Mouse (Mus musculus): ENCODE results near the gene Wdr83os. TPM values are rescaled to one million over a fixed set of nuclear protein-coding genes. Genes with fewer than 3 reads are reported as not detected.

The Wdr83os gene
- total and polyA plus RNA-seq, 3 experiments: 26.2 to 143 TPM; not detected in 1

- DNase-seq (ENCODE audit: low read depth, low spot score): peak; percentile 74
- H3K27me3 ChIP-seq (ENCODE audit: control insufficient read depth in 1 of 2, insufficient read depth in 2 of 2, low read length in 2 of 2): no peaks in the 10 kb centered on the region
- H3K4me3 ChIP-seq (ENCODE audit: control insufficient read depth in 1 of 2, insufficient read depth in 1 of 2, low read depth in 2 of 2, low read length in 2 of 2): no peak overlapping the region
- 0 out of 2 replicates have a peak overlapping the region, but pooled peaks have one; percentile 6 for H3K27ac ChIP-seq (ENCODE audit: control insufficient read depth, low read depth, low read length)
- no peak for TF ChIP-seq ZMIZ1 (IDR thresholded peaks at IDR 0.05; ENCODE audit: low read depth, low read length)
- TF ChIP-seq MXI1 (IDR thresholded peaks at IDR 0.05; ENCODE audit: low read depth, low read length): no peak
- TF ChIP-seq TCF12 (IDR thresholded peaks at IDR 0.05; ENCODE audit: low read depth, low read length): no peak
- TF ChIP-seq TBP (IDR thresholded peaks at IDR 0.05; ENCODE audit: low read depth, low read length): no peak
- peak in 1 of 2 experiments; percentile 42; a peak in 1 of 4 replicates for TF ChIP-seq EP300 (IDR thresholded peaks at IDR 0.05; ENCODE audit: low read depth in 1 of 2, low read length in 2 of 2)
- TF ChIP-seq GATA1 (IDR thresholded peaks at IDR 0.05; ENCODE audit: low read depth, low read length): peak; percentile 76
- TF ChIP-seq MEF2A (IDR thresholded peaks at IDR 0.05; ENCODE audit: extremely low read depth, insufficient replicate concordance, low read depth, low read length, poor library complexity, severe bottlenecking): no peak
- TF ChIP-seq SIN3A (IDR thresholded peaks at IDR 0.05; ENCODE audit: low read length): no peak
- 0 out of 2 replicates have a peak, but pooled peaks have one; percentile 19 for TF ChIP-seq ELF1 (IDR thresholded peaks at IDR 0.05; ENCODE audit: low read depth, low read length)
- peak; percentile 41 for TF ChIP-seq TAL1 (IDR thresholded peaks at IDR 0.05; ENCODE audit: low read length)
- TF ChIP-seq JUND (IDR thresholded peaks at IDR 0.05; ENCODE audit: low read depth, low read length): no peak
- H3K4me1 ChIP-seq (ENCODE audit: control insufficient read depth in 1 of 2, insufficient read depth in 2 of 2, low read length in 2 of 2): peaks cover 0 to 3% of the 10 kb centered on the region in 2 experiments; a peak in 1 of 4 replicates
- no peak overlapping the region for H3K9ac ChIP-seq (ENCODE audit: control insufficient read depth, low read depth, low read length, poor library complexity, severe bottlenecking)
- H3K9me3 ChIP-seq (replicated peaks; ENCODE audit: insufficient read depth, low read length): no peaks in the 10 kb centered on the region; the same call in 1 of the 2 replicates
- H3K36me3 ChIP-seq (ENCODE audit: control insufficient read depth in 1 of 2, insufficient read depth in 2 of 2, low read length in 2 of 2): peaks cover 0 to 3% of the 10 kb centered on the region in 2 experiments; a peak in 1 of 4 replicates
- no peaks in the 10 kb centered on the region for H3K79me2 ChIP-seq (ENCODE audit: control insufficient read depth, insufficient read depth, low read length, poor library complexity)
Measured at GRCm38 (mm10) chr8:85100076-85100665, 19.6 kb downstream of the Wdr83os start.

GRCm38 (mm10) chr8:85113241-85113640 is 32.7 kb downstream of the Wdr83os start:
- Histone ChIP-seq H3K36me3 (ENCODE audit: control insufficient read depth in 1 of 2, insufficient read depth in 2 of 2, low read length in 2 of 2) (no peaks in the 10 kb centered on the region), H3K27ac (ENCODE audit: control insufficient read depth, low read depth, low read length) (no peak overlapping the region), H3K27me3 (ENCODE audit: control insufficient read depth in 1 of 2, insufficient read depth in 2 of 2, low read length in 2 of 2) (no peaks in the 10 kb centered on the region), H3K9me3 (replicated peaks; ENCODE audit: insufficient read depth, low read length) (no peaks in the 10 kb centered on the region), H3K4me3 (ENCODE audit: control insufficient read depth in 1 of 2, insufficient read depth in 1 of 2, low read depth in 2 of 2, low read length in 2 of 2) (no peak overlapping the region), H3K9ac (ENCODE audit: control insufficient read depth, low read depth, low read length, poor library complexity, severe bottlenecking) (no peak overlapping the region), H3K79me2 (ENCODE audit: control insufficient read depth, insufficient read depth, low read length, poor library complexity) (no peaks in the 10 kb centered on the region), H3K4me1 (ENCODE audit: control insufficient read depth in 1 of 2, insufficient read depth in 2 of 2, low read length in 2 of 2) (no peaks in the 10 kb centered on the region)
- no peak for DNase-seq (ENCODE audit: low read depth, low spot score)
- no peak for TF ChIP-seq POLR2A (IDR thresholded peaks at IDR 0.05; ENCODE audit: control insufficient read depth in 1 of 2, insufficient read depth in 1 of 2, low read depth in 1 of 2, low read length in 2 of 2, poor library complexity in 1 of 2)
- TF ChIP-seq POLR2AphosphoS2 (IDR thresholded peaks at IDR 0.05; ENCODE audit: low read length): no peak
- no peak for TF ChIP-seq POLR2AphosphoS5 (IDR thresholded peaks at IDR 0.05; ENCODE audit: borderline replicate concordance, low read depth, low read length)
- TF ChIP-seq RCOR1 (IDR thresholded peaks at IDR 0.05; ENCODE audit: low read depth, low read length): no peak
- TF ChIP-seq MAFK (IDR thresholded peaks at IDR 0.05; ENCODE audit: borderline replicate concordance, low read depth, low read length): no peak
- no peak for TF ChIP-seq MXI1 (IDR thresholded peaks at IDR 0.05; ENCODE audit: low read depth, low read length)
- TF ChIP-seq MEF2A (IDR thresholded peaks at IDR 0.05; ENCODE audit: extremely low read depth, insufficient replicate concordance, low read depth, low read length, poor library complexity, severe bottlenecking): no peak

All from MEL (cell line).